Mouse (Mus musculus): Measurements from ENCODE around the gene Zpld1. TPM values are rescaled to one million over a fixed set of nuclear protein-coding genes. Genes with fewer than 3 reads are reported as not detected.

The Zpld1 gene
- total and polyA plus RNA-seq, 3 experiments: not detected

- Histone ChIP-seq H3K36me3 (replicated peaks) (no peaks in the 10 kb centered on the region), H3K27me3 (ENCODE audit: insufficient read depth, low read length) (no peaks in the 10 kb centered on the region), H3K4me3 (ENCODE audit: low read depth, low read length) (no peak overlapping the region), H3K4me1 (ENCODE audit: insufficient read depth, low read depth, low read length) (no peaks in the 10 kb centered on the region), H3K9me3 (replicated peaks) (peaks cover 7% of the 10 kb centered on the region; the same call in 1 of the 2 replicates)
- ATAC-seq (ENCODE audit: extremely low read depth, insufficient number of reproducible peaks, low FRiP score, poor library complexity, severe bottlenecking) (no peak), DNase-seq (ENCODE audit: low spot score) (no peak)
- no peak for TF ChIP-seq GATA2 (IDR thresholded peaks at IDR 0.05; ENCODE audit: borderline replicate concordance, low read depth, low read length)
- no peak for TF ChIP-seq CTCF (IDR thresholded peaks at IDR 0.05; ENCODE audit: low read depth, low read length)
- no peak for TF ChIP-seq GATA1 (IDR thresholded peaks at IDR 0.05; ENCODE audit: borderline replicate concordance, low read length)
- no peak for TF ChIP-seq TAL1 (conservative IDR thresholded peaks at IDR 0.05; ENCODE audit: low read depth, low read length)
- no peak for TF ChIP-seq POLR2AphosphoS5 (IDR thresholded peaks at IDR 0.05; ENCODE audit: insufficient replicate concordance, low read depth, low read length)
Observed at GRCm38 (mm10) chr16:55203945-55204344, 93.8 kb downstream of the Zpld1 start.

- Histone ChIP-seq H3K4me3 (ENCODE audit: low read depth, low read length) (no peak overlapping the region), H3K36me3 (replicated peaks) (no peaks in the 10 kb centered on the region), H3K4me1 (ENCODE audit: insufficient read depth, low read depth, low read length) (no peaks in the 10 kb centered on the region), H3K27me3 (ENCODE audit: insufficient read depth, low read length) (no peaks in the 10 kb centered on the region), H3K9me3 (replicated peaks) (no peaks in the 10 kb centered on the region)
- ATAC-seq (ENCODE audit: extremely low read depth, insufficient number of reproducible peaks, low FRiP score, poor library complexity, severe bottlenecking) (no peak), DNase-seq (ENCODE audit: low spot score) (no peak)
- TF ChIP-seq GATA1 (IDR thresholded peaks at IDR 0.05; ENCODE audit: borderline replicate concordance, low read length): no peak
- TF ChIP-seq POLR2AphosphoS5 (IDR thresholded peaks at IDR 0.05; ENCODE audit: insufficient replicate concordance, low read depth, low read length): no peak
- TF ChIP-seq TAL1 (conservative IDR thresholded peaks at IDR 0.05; ENCODE audit: low read depth, low read length): no peak
- no peak for TF ChIP-seq GATA2 (IDR thresholded peaks at IDR 0.05; ENCODE audit: borderline replicate concordance, low read depth, low read length)
- no peak for TF ChIP-seq CTCF (IDR thresholded peaks at IDR 0.05; ENCODE audit: low read depth, low read length)
Observed at GRCm38 (mm10) chr16:55190397-55190796, 107.4 kb downstream of the Zpld1 start.

GRCm38 (mm10) chr16:55185370-55185769 lies 112.4 kb downstream of the Zpld1 start:
- Histone ChIP-seq H3K9me3 (replicated peaks) (no peaks in the 10 kb centered on the region; the same call in 1 of the 2 replicates), H3K4me1 (ENCODE audit: insufficient read depth, low read depth, low read length) (no peaks in the 10 kb centered on the region), H3K36me3 (replicated peaks) (no peaks in the 10 kb centered on the region), H3K27me3 (ENCODE audit: insufficient read depth, low read length) (no peaks in the 10 kb centered on the region), H3K4me3 (ENCODE audit: low read depth, low read length) (no peak overlapping the region)
- ATAC-seq (ENCODE audit: extremely low read depth, insufficient number of reproducible peaks, low FRiP score, poor library complexity, severe bottlenecking) (no peak), DNase-seq (ENCODE audit: low spot score) (no peak)
- TF ChIP-seq GATA2 (IDR thresholded peaks at IDR 0.05; ENCODE audit: borderline replicate concordance, low read depth, low read length): no peak
- no peak for TF ChIP-seq CTCF (IDR thresholded peaks at IDR 0.05; ENCODE audit: low read depth, low read length)
- TF ChIP-seq GATA1 (IDR thresholded peaks at IDR 0.05; ENCODE audit: borderline replicate concordance, low read length): no peak
- TF ChIP-seq POLR2AphosphoS5 (IDR thresholded peaks at IDR 0.05; ENCODE audit: insufficient replicate concordance, low read depth, low read length): no peak
- TF ChIP-seq TAL1 (conservative IDR thresholded peaks at IDR 0.05; ENCODE audit: low read depth, low read length): no peak

Measured in G1E (cell line).